Mouse (Mus musculus) left cerebral cortex, adult 2 months (tissue): ENCODE results near the gene Pgpep1l. TPM values are rescaled to one million over a fixed set of nuclear protein-coding genes. Genes with fewer than 3 reads are reported as not detected.
A peak's percentile ranks its signal among the peaks of the same experiment; 100 is the strongest.

Experiments
- DNase-seq, 2 experiments: peaks; one replicate each; pipeline ENCODE4 v3.0.0; 2021 to 2022; ENCODE audit warnings: low spot score in 2 of 2, mixed read lengths in 1 of 2; ENCODE audit errors: extremely low spot score in 1 of 2
- H3K27ac ChIP-seq: fragments of 200-600 bp; 2 replicates; pipeline ENCODE4 v1.8.1; 2022
- H3K4me3 ChIP-seq: fragments of 200-600 bp; 2 replicates; pipeline ENCODE4 v1.8.1; 2022
- CTCF ChIP-seq: fragments of 200-600 bp; IDR thresholded peaks from 2 replicates; pipeline ENCODE4 v1.8.1; 2022; ENCODE audit warnings: antibody characterized with exemption, mild to moderate bottlenecking, moderate library complexity
- intact Hi-C: fragments of 180-260 bp; cut with DNase I; formaldehyde crosslinking; loops from one replicate; pipeline ENCODE4 v1.15.1; 2025
- long read RNA-seq, 2 experiments: library from polyadenylated mRNA; stranded (forward); transcript quantifications; one replicate each; pipeline ENCODE4 v2.0.0; 2021; ENCODE audit warnings: borderline mapping rate in 2 of 2
- total RNA-seq, 2 experiments: library from RNA; stranded (reverse); gene quantifications; 2 replicates each; pipeline ENCODE4 v1.2.3; 2021

Gene Pgpep1l
- 1 to 10 TPM; 1.9 to 3.1 TPM for total RNA-seq
- long read RNA-seq, experiment 1, partial matches to known transcripts, result 0 of 2 reads
- long read RNA-seq, experiment 1, other reads (novel, unspliced or antisense), result 2 of 2 reads
- long read RNA-seq, experiment 2, result 0 reads

- intact Hi-C loops, result no loop called here
- Histone ChIP-seq H3K4me3 (peak within 1 kb of the TSS; percentile 40), H3K27ac (peak within 1 kb of the TSS; percentile 56)
- no peak for TF ChIP-seq CTCF
- DNase-seq, result peak; percentile 17 to 26
Observed at GRCm38 (mm10) chr7:68264028-68264453, at the start of gene Pgpep1l. Gene Pgpep1l, minus strand, starts transcription at chr7:68264233.

GRCm38 (mm10) chr7:68313038-68313782 is 49.2 kb upstream of the Pgpep1l start:
- Histone ChIP-seq H3K4me3 (no peak overlapping the region), H3K27ac (no peak overlapping the region)
- no peak for TF ChIP-seq CTCF
- no peak for DNase-seq
- intact Hi-C loops, result no loop called here

GRCm38 (mm10) chr7:68312395-68312794 is 48.4 kb upstream of the Pgpep1l start:
- H3K4me3 ChIP-seq, result no peak overlapping the region
- no peak for DNase-seq

GRCm38 (mm10) chr7:68311469-68311868 is 47.4 kb upstream of the Pgpep1l start:
- Histone ChIP-seq H3K4me3 (no peak overlapping the region), H3K27ac (no peak overlapping the region)
- no peak for DNase-seq
- no peak for TF ChIP-seq CTCF
- intact Hi-C loops, result no loop called here

More at GRCm38 (mm10) chr7:68312395-68312794, 48.4 kb upstream of the Pgpep1l start:
- TF ChIP-seq CTCF, result no peak
- H3K27ac ChIP-seq, result no peak overlapping the region
- intact Hi-C loops, result no loop called here

GRCm38 (mm10) chr7:68306756-68307155 is 42.7 kb upstream of the Pgpep1l start:
- intact Hi-C loops, result no loop called here
- TF ChIP-seq CTCF, result no peak
- Histone ChIP-seq H3K4me3 (no peak overlapping the region), H3K27ac (no peak overlapping the region)
- no peak for DNase-seq

GRCm38 (mm10) chr7:68305781-68306575 is 41.9 kb upstream of the Pgpep1l start:
- no peak for DNase-seq
- no peak overlapping the region for H3K4me3 ChIP-seq
- TF ChIP-seq CTCF, result no peak
- no peak overlapping the region for H3K27ac ChIP-seq
- intact Hi-C loops, result no loop called here

GRCm38 (mm10) chr7:68303685-68304084 is 39.7 kb upstream of the Pgpep1l start:
- intact Hi-C loops, result loop anchor here (5.0 kb wide), 4 partner anchors 54 to 501 kb away; no protein-coding TSS in a partner anchor
- Histone ChIP-seq H3K27ac (no peak overlapping the region), H3K4me3 (no peak overlapping the region)
- no peak for DNase-seq
- TF ChIP-seq CTCF, result no peak

GRCm38 (mm10) chr7:68302586-68303433 is 38.8 kb upstream of the Pgpep1l start:
- intact Hi-C loops, result loop anchor here (1.0 to 5.0 kb wide), 6 partner anchors 54 to 514 kb away; no protein-coding TSS in a partner anchor
- peak overlapping the region; percentile 36 for H3K4me3 ChIP-seq

GRCm38 (mm10) chr7:68301160-68301559 is 37.1 kb upstream of the Pgpep1l start:
- TF ChIP-seq CTCF, result no peak
- Histone ChIP-seq H3K4me3 (no peak overlapping the region), H3K27ac (no peak overlapping the region)
- DNase-seq, result no peak
- intact Hi-C loops, result loop anchor here (5.0 kb wide), 4 partner anchors 56 to 499 kb away; no protein-coding TSS in a partner anchor

More at GRCm38 (mm10) chr7:68302586-68303433, 38.8 kb upstream of the Pgpep1l start:
- TF ChIP-seq CTCF, result peak; percentile 95
- peak; percentile 70 to 72 for DNase-seq
- H3K27ac ChIP-seq, result no peak overlapping the region

GRCm38 (mm10) chr7:68298381-68299076 is 34.5 kb upstream of the Pgpep1l start:
- no peak overlapping the region for H3K27ac ChIP-seq
- H3K4me3 ChIP-seq, result no peak overlapping the region
- DNase-seq, result no peak
- TF ChIP-seq CTCF, result no peak
- intact Hi-C loops, result no loop called here

- intact Hi-C loops, result no loop called here
- no peak overlapping the region for H3K4me3 ChIP-seq
- no peak overlapping the region for H3K27ac ChIP-seq
- no peak for TF ChIP-seq CTCF
- DNase-seq, result no peak
Observed at GRCm38 (mm10) chr7:68296487-68296886, 32.5 kb upstream of the Pgpep1l start.
